Mouse (Mus musculus): ENCODE measurements around the gene Sap18b. TPM values are rescaled to one million over a fixed set of nuclear protein-coding genes. Genes with fewer than 3 reads are reported as not detected.
A peak's percentile ranks its signal among the peaks of the same experiment; 100 is the strongest.
"Not testable (repeated sequence)": the region's sequence is repeated elsewhere in the genome, so short reads cannot be mapped to it uniquely, and the experiment has no call there.

The Sap18b gene
- 43.8 and 76.7 TPM in 2 replicates for polyA plus RNA-seq (2012; rRNA removed)

- WGBS: 64% methylated on average over 25 of the region's 25 CpGs
- H3K27me3 ChIP-seq (replicated peaks; ENCODE audit: control insufficient read depth, insufficient read depth, low read length); H3K4me3 ChIP-seq (ENCODE audit: insufficient read depth, low read depth, low read length); H3K27ac ChIP-seq (ENCODE audit: insufficient read depth, low read depth, low read length); DNase-seq; H3K36me3 ChIP-seq (ENCODE audit: control insufficient read depth, insufficient read depth, low read length); H3K4me1 ChIP-seq (ENCODE audit: control insufficient read depth, insufficient read depth, low read length): not testable (repeated sequence)
These were observed at the start of gene Sap18b for GRCm38 (mm10) chr8:95825162-95825561. Gene Sap18b (plus strand): TSS chr8:95825346.

DNA sequence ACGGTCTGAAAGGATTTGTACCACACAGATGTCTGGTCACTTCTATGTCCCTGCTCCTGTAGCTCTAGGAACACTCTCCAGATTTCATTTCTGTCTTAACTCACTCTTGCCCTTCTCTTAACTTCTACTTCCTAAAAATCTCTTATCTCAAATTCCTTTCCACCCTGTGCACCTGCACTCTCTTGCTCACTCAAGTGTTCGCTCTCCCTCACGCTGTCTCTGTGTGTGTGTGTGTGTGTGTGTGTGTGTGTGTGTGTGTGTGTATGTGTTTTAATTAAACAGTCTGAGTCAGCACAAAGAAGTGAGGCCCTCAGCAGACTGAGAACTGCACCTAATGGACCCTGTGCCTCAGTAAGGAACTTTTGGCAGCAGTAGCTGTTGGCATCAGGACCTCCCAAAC lies 44.1 kb upstream of the Sap18b start:
- H3K27me3 ChIP-seq (replicated peaks; ENCODE audit: control insufficient read depth, insufficient read depth, low read length): no peaks in the 10 kb centered on the region
- TF ChIP-seq POLR2A (IDR thresholded peaks at IDR 0.05; ENCODE audit: low read depth, low read length): no peak
- TF ChIP-seq CTCF (conservative IDR thresholded peaks at IDR 0.05; ENCODE audit: insufficient read depth, insufficient read length, low read depth, low read length): no peak
- WGBS: 70% methylated on average over 3 of the region's 3 CpGs
- no peaks in the 10 kb centered on the region for H3K4me1 ChIP-seq (ENCODE audit: control insufficient read depth, insufficient read depth, low read length)
- H3K36me3 ChIP-seq (ENCODE audit: control insufficient read depth, insufficient read depth, low read length): peaks cover 8% of the 10 kb centered on the region
- H3K27ac ChIP-seq (ENCODE audit: insufficient read depth, low read depth, low read length): no peak overlapping the region
- no peak overlapping the region for H3K4me3 ChIP-seq (ENCODE audit: insufficient read depth, low read depth, low read length)
- peak; percentile 12 for DNase-seq

GRCm38 (mm10) chr8:95781775-95782174 lies 43.4 kb upstream of the Sap18b start:
- H3K4me1 ChIP-seq (ENCODE audit: control insufficient read depth, insufficient read depth, low read length): no peaks in the 10 kb centered on the region
- no peak overlapping the region for H3K27ac ChIP-seq (ENCODE audit: insufficient read depth, low read depth, low read length)
- H3K36me3 ChIP-seq (ENCODE audit: control insufficient read depth, insufficient read depth, low read length): peaks cover 8% of the 10 kb centered on the region
- H3K27me3 ChIP-seq (replicated peaks; ENCODE audit: control insufficient read depth, insufficient read depth, low read length): no peaks in the 10 kb centered on the region
- TF ChIP-seq POLR2A (IDR thresholded peaks at IDR 0.05; ENCODE audit: low read depth, low read length) (no peak), CTCF (conservative IDR thresholded peaks at IDR 0.05; ENCODE audit: insufficient read depth, insufficient read length, low read depth, low read length) (no peak)
- 99% methylated on average over 2 of the region's 2 CpGs for WGBS
- DNase-seq: no peak
- H3K4me3 ChIP-seq (ENCODE audit: insufficient read depth, low read depth, low read length): no peak overlapping the region

DNA sequence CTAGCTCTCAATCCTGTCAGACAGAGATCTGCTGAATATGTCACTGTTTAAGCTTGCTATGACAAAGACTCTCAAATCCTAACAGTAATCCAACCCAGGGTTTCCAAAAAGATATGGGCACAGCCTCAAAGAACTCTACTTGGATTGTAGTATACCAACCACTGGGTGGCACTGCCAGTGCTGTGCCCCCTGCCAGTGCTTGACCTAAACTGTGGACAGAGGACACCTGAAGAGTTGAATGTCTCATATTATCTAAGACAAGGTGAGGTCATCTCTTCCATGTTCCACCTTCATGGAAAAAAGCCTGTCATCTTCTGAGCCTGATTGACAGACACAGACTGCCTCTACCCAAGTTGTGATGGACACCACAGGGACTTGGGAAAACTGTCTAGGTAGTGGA lies 42.5 kb upstream of the Sap18b start:
- Histone ChIP-seq H3K27me3 (replicated peaks; ENCODE audit: control insufficient read depth, insufficient read depth, low read length) (no peaks in the 10 kb centered on the region), H3K36me3 (ENCODE audit: control insufficient read depth, insufficient read depth, low read length) (peaks cover 8% of the 10 kb centered on the region), H3K4me1 (ENCODE audit: control insufficient read depth, insufficient read depth, low read length) (no peaks in the 10 kb centered on the region), H3K27ac (ENCODE audit: insufficient read depth, low read depth, low read length) (no peak overlapping the region), H3K4me3 (ENCODE audit: insufficient read depth, low read depth, low read length) (no peak overlapping the region)
- TF ChIP-seq CTCF (conservative IDR thresholded peaks at IDR 0.05; ENCODE audit: insufficient read depth, insufficient read length, low read depth, low read length) (0 out of 2 replicates have a peak, but pooled peaks have one; percentile 10), POLR2A (IDR thresholded peaks at IDR 0.05; ENCODE audit: low read depth, low read length) (no peak)
- no peak for DNase-seq

DNA sequence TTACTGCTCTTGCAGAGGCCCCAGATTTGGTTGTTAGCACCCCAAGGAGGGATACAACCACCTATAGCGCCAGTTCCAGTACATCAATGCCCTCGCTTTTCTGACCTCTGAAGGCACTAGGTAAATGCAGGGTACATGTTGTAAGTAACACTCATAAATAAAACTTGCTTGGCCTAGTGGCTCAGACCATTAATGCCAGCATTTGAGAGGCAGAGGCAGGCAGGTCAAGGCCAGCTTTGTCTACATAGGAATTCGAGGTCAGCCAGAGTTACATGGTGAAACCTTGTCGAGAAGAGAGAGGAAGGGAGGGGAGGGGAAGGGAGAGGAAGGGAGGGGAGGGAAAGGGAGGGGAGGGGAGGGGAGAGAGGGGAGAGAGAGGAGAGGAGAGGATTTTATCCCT lies 39.6 kb upstream of the Sap18b start:
- no peak overlapping the region for H3K27ac ChIP-seq (ENCODE audit: insufficient read depth, low read depth, low read length)
- no peaks in the 10 kb centered on the region for H3K4me1 ChIP-seq (ENCODE audit: control insufficient read depth, insufficient read depth, low read length)
- H3K4me3 ChIP-seq (ENCODE audit: insufficient read depth, low read depth, low read length): no peak overlapping the region
- no peak for DNase-seq
- peaks cover 1% of the 10 kb centered on the region for H3K36me3 ChIP-seq (ENCODE audit: control insufficient read depth, insufficient read depth, low read length)
- no peaks in the 10 kb centered on the region for H3K27me3 ChIP-seq (replicated peaks; ENCODE audit: control insufficient read depth, insufficient read depth, low read length)
- TF ChIP-seq CTCF (conservative IDR thresholded peaks at IDR 0.05; ENCODE audit: insufficient read depth, insufficient read length, low read depth, low read length) (no peak), POLR2A (IDR thresholded peaks at IDR 0.05; ENCODE audit: low read depth, low read length) (no peak)
- WGBS: 93% methylated on average over 3 of the region's 4 CpGs

- H3K4me1 ChIP-seq (ENCODE audit: control insufficient read depth, insufficient read depth, low read length); H3K4me3 ChIP-seq (ENCODE audit: insufficient read depth, low read depth, low read length); H3K36me3 ChIP-seq (ENCODE audit: control insufficient read depth, insufficient read depth, low read length); DNase-seq; H3K27ac ChIP-seq (ENCODE audit: insufficient read depth, low read depth, low read length); H3K27me3 ChIP-seq (replicated peaks; ENCODE audit: control insufficient read depth, insufficient read depth, low read length): not testable (repeated sequence)
- 97% methylated on average over 5 of the region's 5 CpGs for WGBS
These were observed 29.6 kb upstream of the Sap18b start for GRCm38 (mm10) chr8:95795333-95796061.

GRCm38 (mm10) chr8:95799117-95799516 lies 26.0 kb upstream of the Sap18b start:
- no peak for DNase-seq
- H3K4me3 ChIP-seq (ENCODE audit: insufficient read depth, low read depth, low read length): no peak overlapping the region
- H3K27me3 ChIP-seq (replicated peaks; ENCODE audit: control insufficient read depth, insufficient read depth, low read length): no peaks in the 10 kb centered on the region
- no peak overlapping the region for H3K27ac ChIP-seq (ENCODE audit: insufficient read depth, low read depth, low read length)
- 82% methylated on average over 6 of the region's 6 CpGs for WGBS
- H3K36me3 ChIP-seq (ENCODE audit: control insufficient read depth, insufficient read depth, low read length): no peaks in the 10 kb centered on the region
- H3K4me1 ChIP-seq (ENCODE audit: control insufficient read depth, insufficient read depth, low read length): peaks cover 3% of the 10 kb centered on the region; the same call in 1 of the 2 replicates
- no peak for TF ChIP-seq CTCF (conservative IDR thresholded peaks at IDR 0.05; ENCODE audit: insufficient read depth, insufficient read length, low read depth, low read length)
- TF ChIP-seq POLR2A (IDR thresholded peaks at IDR 0.05; ENCODE audit: low read depth, low read length): no peak

Measured in kidney, adult 2 months (tissue).